Mouse (Mus musculus) layer of hippocampus, adult 9-11 months (tissue): Measurements from ENCODE around the gene Tram2.

Source experiments
- DNase-seq: peaks from one replicate; pipeline ENCODE4 v3.0.0; 2022

Gene Tram2

GRCm38 (mm10) chr1:21010282-21010800, 68.7 kb downstream of the Tram2 start:
- no peak for DNase-seq

- no peak for DNase-seq
Measured at GRCm38 (mm10) chr1:21008891-21009290, 70.1 kb downstream of the Tram2 start.

- no peak for DNase-seq
Measured at GRCm38 (mm10) chr1:21007941-21008701, 70.9 kb downstream of the Tram2 start.

GRCm38 (mm10) chr1:21006775-21007174, 72.3 kb downstream of the Tram2 start:
- DNase-seq = no peak

GRCm38 (mm10) chr1:21004596-21004995, 74.4 kb downstream of the Tram2 start:
- no peak for DNase-seq

- no peak for DNase-seq
Measured at GRCm38 (mm10) chr1:21002246-21003142, 76.5 kb downstream of the Tram2 start.

- no peak for DNase-seq
Measured at GRCm38 (mm10) chr1:20997881-20998389, 81.1 kb downstream of the Tram2 start.

GRCm38 (mm10) chr1:20997328-20997689, 81.7 kb downstream of the Tram2 start:
- no peak for DNase-seq

GRCm38 (mm10) chr1:20996603-20997327, 82.3 kb downstream of the Tram2 start:
- DNase-seq = no peak

GRCm38 (mm10) chr1:20995331-20995986, 83.6 kb downstream of the Tram2 start:
- DNase-seq = no peak

- no peak for DNase-seq
Measured at GRCm38 (mm10) chr1:20994338-20994737, 84.7 kb downstream of the Tram2 start.

GRCm38 (mm10) chr1:20993690-20994089, 85.3 kb downstream of the Tram2 start:
- DNase-seq = no peak

- DNase-seq = no peak
Measured at GRCm38 (mm10) chr1:20989461-20990083, 89.5 kb downstream of the Tram2 start.

- DNase-seq = no peak
Measured at GRCm38 (mm10) chr1:20986378-20987056, 92.5 kb downstream of the Tram2 start.

GRCm38 (mm10) chr1:20984582-20984981, 94.4 kb downstream of the Tram2 start:
- DNase-seq = no peak

GRCm38 (mm10) chr1:20984103-20984502, 94.9 kb downstream of the Tram2 start:
- no peak for DNase-seq

GRCm38 (mm10) chr1:20981764-20982163, 97.3 kb downstream of the Tram2 start:
- DNase-seq = no peak

GRCm38 (mm10) chr1:20980553-20980952, 98.5 kb downstream of the Tram2 start:
- no peak for DNase-seq

- no peak for DNase-seq
Measured at GRCm38 (mm10) chr1:20974341-20975135, 104.5 kb downstream of the Tram2 start.

GRCm38 (mm10) chr1:20973389-20973788, 105.6 kb downstream of the Tram2 start:
- no peak for DNase-seq
